Mouse (Mus musculus) MEL (cell line): ENCODE results near the gene Zfp1. TPM values are rescaled to one million over a fixed set of nuclear protein-coding genes. Genes with fewer than 3 reads are reported as not detected.

Experiments
- DNase-seq: peaks from one replicate; pipeline ENCODE4 v3.0.0; 2011; ENCODE audit warnings: low read depth, low spot score
- H3K27ac ChIP-seq: 2 replicates; pipeline ENCODE4 v1.5.1; 2012; ENCODE audit warnings: low read depth, mild to moderate bottlenecking, control low read depth, low read length, moderate library complexity; ENCODE audit not compliant: control insufficient read depth
- H3K27me3 ChIP-seq, 2 experiments: fragments of 150-350 bp in 1 of 2; sonication (generic) in 1 of 2; 2 replicates each; pipeline ENCODE4 v1.6.1; 2012; ENCODE audit warnings: low read length in 2 of 2, mild to moderate bottlenecking in 2 of 2, improper control_type of control experiment in 1 of 2, moderate library complexity in 1 of 2; ENCODE audit not compliant: insufficient read depth in 2 of 2, control insufficient read depth in 1 of 2
- H3K36me3 ChIP-seq, 2 experiments: 2 replicates each; pipeline ENCODE4 v1.6.1; 2012 to 2014; ENCODE audit warnings: low read length in 2 of 2, improper control_type of control experiment in 1 of 2, inconsistent platforms in 1 of 2, mild to moderate bottlenecking in 1 of 2; ENCODE audit not compliant: insufficient read depth in 2 of 2, control insufficient read depth in 1 of 2
- H3K4me1 ChIP-seq, 2 experiments: fragments of 150-350 bp in 1 of 2; sonication (generic) in 1 of 2; 2 replicates each; pipeline ENCODE4 v1.6.1; 2012; ENCODE audit warnings: low read length in 2 of 2, improper control_type of control experiment in 1 of 2, mild to moderate bottlenecking in 1 of 2; ENCODE audit not compliant: insufficient read depth in 2 of 2, control insufficient read depth in 1 of 2
- H3K4me3 ChIP-seq, 2 experiments: fragments of 150-350 bp in 1 of 2; sonication (generic) in 1 of 2; 2 replicates each; pipeline ENCODE4 v1.5.1; 2012; ENCODE audit warnings: low read depth in 2 of 2, low read length in 2 of 2, mild to moderate bottlenecking in 2 of 2, moderate library complexity in 2 of 2, control low read depth in 1 of 2, improper control_type of control experiment in 1 of 2; ENCODE audit not compliant: control insufficient read depth in 1 of 2, insufficient read depth in 1 of 2
- H3K79me2 ChIP-seq: 2 replicates; pipeline ENCODE4 v1.6.1; 2012; ENCODE audit warnings: mild to moderate bottlenecking, low read length, moderate library complexity; ENCODE audit not compliant: control insufficient read depth, poor library complexity, insufficient read depth
- H3K9ac ChIP-seq: 2 replicates; pipeline ENCODE4 v1.6.1; 2012; ENCODE audit warnings: low read depth, mild to moderate bottlenecking, control low read depth, low read length, moderate library complexity; ENCODE audit not compliant: control insufficient read depth, poor library complexity, severe bottlenecking
- H3K9me3 ChIP-seq: fragments of 150-350 bp; sonication (generic); replicated peaks from 2 replicates; pipeline ENCODE4 v1.6.1; 2012; ENCODE audit warnings: mild to moderate bottlenecking, low read length, improper control_type of control experiment, moderate library complexity; ENCODE audit not compliant: insufficient read depth
- BHLHE40 ChIP-seq: IDR thresholded peaks from 2 replicates; pipeline ENCODE4 v1.6.1; 2012; ENCODE audit warnings: low read depth, mild to moderate bottlenecking, inconsistent platforms, low read length, improper control_type of control experiment, borderline replicate concordance
- CHD1 ChIP-seq: IDR thresholded peaks from 2 replicates; pipeline ENCODE4 v1.6.1; 2012; ENCODE audit warnings: low read depth, mild to moderate bottlenecking, inconsistent platforms, low read length, improper control_type of control experiment
- ELF1 ChIP-seq: IDR thresholded peaks from 2 replicates; pipeline ENCODE4 v1.6.1; 2014; ENCODE audit warnings: low read depth, mild to moderate bottlenecking, inconsistent platforms, low read length, improper control_type of control experiment, moderate library complexity
- EP300 ChIP-seq, 2 experiments: IDR thresholded peaks; 2 replicates each; pipeline ENCODE4 v1.6.1; 2011; ENCODE audit warnings: improper control_type of control experiment in 2 of 2, low read length in 2 of 2, low read depth in 1 of 2, mild to moderate bottlenecking in 1 of 2
- ETS1 ChIP-seq: IDR thresholded peaks from 2 replicates; pipeline ENCODE4 v1.6.1; 2012; ENCODE audit warnings: low read depth, mild to moderate bottlenecking, inconsistent platforms, low read length, improper control_type of control experiment, moderate library complexity
- GABPA ChIP-seq: IDR thresholded peaks from 2 replicates; pipeline ENCODE4 v1.6.1; 2012; ENCODE audit warnings: low read depth, mild to moderate bottlenecking, inconsistent platforms, low read length, improper control_type of control experiment, moderate library complexity
- GATA1 ChIP-seq: IDR thresholded peaks from 2 replicates; pipeline ENCODE4 v1.6.1; 2011; ENCODE audit warnings: low read depth, low read length, improper control_type of control experiment
- JUND ChIP-seq: IDR thresholded peaks from 2 replicates; pipeline ENCODE4 v1.6.1; 2011; ENCODE audit warnings: low read depth, mild to moderate bottlenecking, improper control_type of control experiment, low read length
- KAT2A ChIP-seq: conservative IDR thresholded peaks from 2 replicates; pipeline ENCODE4 v1.6.1; 2012; ENCODE audit warnings: low read depth, low read length, improper control_type of control experiment, inconsistent platforms
- MAX ChIP-seq: IDR thresholded peaks from 2 replicates; pipeline ENCODE4 v1.6.1; 2011; ENCODE audit warnings: low read length, improper control_type of control experiment
- MAZ ChIP-seq: IDR thresholded peaks from 2 replicates; pipeline ENCODE4 v1.6.1; 2012; ENCODE audit warnings: low read depth, mild to moderate bottlenecking, inconsistent platforms, low read length, improper control_type of control experiment
- MYC ChIP-seq: IDR thresholded peaks from 2 replicates; pipeline ENCODE4 v1.6.1; 2011; ENCODE audit warnings: low read depth, mild to moderate bottlenecking, low read length, improper control_type of control experiment, moderate library complexity
- NRF1 ChIP-seq: IDR thresholded peaks from 2 replicates; pipeline ENCODE4 v1.6.1; 2014; ENCODE audit warnings: low read depth, mild to moderate bottlenecking, inconsistent platforms, low read length, improper control_type of control experiment, moderate library complexity; ENCODE audit not compliant: poor library complexity, insufficient read depth, severe bottlenecking
- POLR2A ChIP-seq, 2 experiments: IDR thresholded peaks; 2 replicates each; pipeline ENCODE4 v1.6.1; 2011 to 2012; ENCODE audit warnings: low read length in 2 of 2, mild to moderate bottlenecking in 2 of 2, control low read depth in 1 of 2, improper control_type of control experiment in 1 of 2, low read depth in 1 of 2, moderate library complexity in 1 of 2; ENCODE audit not compliant: control insufficient read depth in 1 of 2, insufficient read depth in 1 of 2, poor library complexity in 1 of 2
- POLR2AphosphoS5 ChIP-seq: IDR thresholded peaks from 2 replicates; pipeline ENCODE4 v1.6.1; 2012; ENCODE audit warnings: low read depth, borderline replicate concordance, mild to moderate bottlenecking, inconsistent platforms, low read length, moderate library complexity, mixed read lengths
- RAD21 ChIP-seq: IDR thresholded peaks from 2 replicates; pipeline ENCODE4 v1.6.1; 2011; ENCODE audit warnings: mild to moderate bottlenecking, low read depth, low read length, improper control_type of control experiment
- RCOR1 ChIP-seq: IDR thresholded peaks from 2 replicates; pipeline ENCODE4 v1.6.1; 2012; ENCODE audit warnings: low read depth, mild to moderate bottlenecking, inconsistent platforms, low read length, improper control_type of control experiment
- TAL1 ChIP-seq: IDR thresholded peaks from 2 replicates; pipeline ENCODE4 v1.6.1; 2012; ENCODE audit warnings: mild to moderate bottlenecking, inconsistent platforms, low read length, moderate library complexity, mixed read lengths
- TBP ChIP-seq: IDR thresholded peaks from 2 replicates; pipeline ENCODE4 v1.8.0; 2011; ENCODE audit warnings: low read depth, low read length, improper control_type of control experiment
- TCF12 ChIP-seq: IDR thresholded peaks from 2 replicates; pipeline ENCODE4 v1.6.1; 2014; ENCODE audit warnings: low read depth, mild to moderate bottlenecking, inconsistent platforms, low read length, improper control_type of control experiment, moderate library complexity
- UBTF ChIP-seq: IDR thresholded peaks from 2 replicates; pipeline ENCODE4 v1.6.1; 2012; ENCODE audit warnings: low read depth, mild to moderate bottlenecking, inconsistent platforms, low read length, improper control_type of control experiment, moderate library complexity, borderline replicate concordance; ENCODE audit not compliant: insufficient read depth
- USF2 ChIP-seq, 2 experiments: IDR thresholded peaks; 2 replicates each; pipeline ENCODE4 v1.6.1; 2011 to 2012; ENCODE audit warnings: improper control_type of control experiment in 2 of 2, low read length in 2 of 2, borderline replicate concordance in 1 of 2, inconsistent platforms in 1 of 2, low read depth in 1 of 2, mild to moderate bottlenecking in 1 of 2; ENCODE audit not compliant: insufficient read depth in 1 of 2
- ZC3H11A ChIP-seq: IDR thresholded peaks from 2 replicates; pipeline ENCODE4 v1.6.1; 2012; ENCODE audit warnings: low read depth, mild to moderate bottlenecking, inconsistent platforms, low read length, improper control_type of control experiment
- ZKSCAN1 ChIP-seq: IDR thresholded peaks from 2 replicates; pipeline ENCODE4 v1.6.1; 2012; ENCODE audit warnings: low read depth, mild to moderate bottlenecking, inconsistent platforms, low read length, improper control_type of control experiment, moderate library complexity
- ZMIZ1 ChIP-seq: IDR thresholded peaks from 2 replicates; pipeline ENCODE4 v1.6.1; 2012; ENCODE audit warnings: low read depth, mild to moderate bottlenecking, inconsistent platforms, low read length, improper control_type of control experiment, moderate library complexity
- ZNF384 ChIP-seq: IDR thresholded peaks from 2 replicates; pipeline ENCODE4 v1.6.1; 2012; ENCODE audit warnings: low read depth, mild to moderate bottlenecking, inconsistent platforms, low read length, improper control_type of control experiment
- polyA plus RNA-seq, 2 experiments: library from polyadenylated mRNA; stranded (reverse) in 1 of 2; unstranded in 1 of 2; fragments of >175 nt in 1 of 2; fragments of >200 nt in 1 of 2; gene quantifications; 2 replicates each; pipeline versions ENCODE4 v1.2.1 to v1.2.4; 2012; ENCODE audit warnings: low replicate concordance in 2 of 2, low read depth in 1 of 2; ENCODE audit not compliant: insufficient read length in 2 of 2, insufficient read depth in 1 of 2, missing spikeins in 1 of 2
- total RNA-seq: library from RNA; depleted of rRNA; stranded (reverse); fragments of 300-350 nt; gene quantifications from 2 replicates; pipeline ENCODE4 v1.2.3, GENCODE M21; 2012

The Zfp1 gene
- total and polyA plus RNA-seq, 3 experiments: 12.2 to 12.4 TPM; not detected in 1

DNA sequence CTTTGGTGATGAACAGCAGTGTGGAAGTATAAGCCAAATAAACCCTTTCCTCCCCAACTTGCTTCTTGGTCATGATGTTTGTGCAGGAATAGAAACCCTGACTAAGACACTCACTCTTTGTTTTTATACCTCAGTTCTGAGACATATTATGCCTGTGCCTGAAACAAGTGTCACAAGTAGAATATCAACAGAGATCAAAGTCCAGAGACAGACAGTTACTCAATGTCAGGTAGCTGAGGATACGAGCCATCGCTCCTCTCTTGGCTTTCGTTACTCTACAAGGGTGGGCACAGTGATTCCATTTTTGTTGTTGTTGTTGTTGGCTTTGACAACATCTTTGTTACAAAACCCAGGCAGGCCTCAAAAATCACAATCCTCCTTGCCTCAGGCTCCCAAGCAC, 10.2 kb upstream of the Zfp1 start:
- Histone ChIP-seq H3K36me3 (no peaks in the 10 kb centered on the region), H3K27ac (no peak overlapping the region), H3K9me3 (no peaks in the 10 kb centered on the region), H3K79me2 (no peaks in the 10 kb centered on the region), H3K4me1 (peaks cover 0 to 4% of the 10 kb centered on the region in 2 experiments; a peak in 2 of 4 replicates), H3K9ac (no peak overlapping the region), H3K27me3 (no peaks in the 10 kb centered on the region), H3K4me3 (no peak overlapping the region)
- TF ChIP-seq CHD1 (no peak), NRF1 (no peak), TAL1 (no peak), BHLHE40 (no peak), MYC (no peak), ELF1 (no peak), ZMIZ1 (no peak)
- DNase-seq: no peak

DNA sequence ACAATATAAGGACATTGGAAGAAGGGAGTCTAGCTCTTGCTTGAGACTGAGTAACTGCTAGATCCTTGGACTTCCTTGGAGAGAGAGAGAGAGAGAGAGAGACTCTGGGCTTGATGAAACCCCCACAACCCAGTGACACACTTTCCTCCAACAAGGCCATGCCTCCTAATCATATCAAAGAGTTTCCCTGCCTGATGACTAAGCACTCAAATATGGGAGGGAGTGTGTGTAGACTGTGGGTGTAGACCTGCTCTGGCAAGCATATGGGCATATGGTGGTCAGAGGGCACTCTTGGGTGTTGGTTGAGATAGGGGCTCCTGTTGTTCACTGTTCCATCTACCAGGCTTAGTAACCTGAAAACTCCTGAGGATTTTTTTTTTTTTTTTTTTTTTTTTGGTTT, 5.1 kb upstream of the Zfp1 start:
- Histone ChIP-seq H3K27me3 (no peaks in the 10 kb centered on the region), H3K9ac (no peak overlapping the region), H3K4me3 (no peak overlapping the region), H3K27ac (no peak overlapping the region), H3K4me1 (peaks cover 2 to 19% of the 10 kb centered on the region in 2 experiments; a peak in 2 of 4 replicates), H3K36me3 (peaks cover 0 to 3% of the 10 kb centered on the region in 2 experiments; a peak in 2 of 4 replicates), H3K79me2 (no peaks in the 10 kb centered on the region; the same call in 1 of the 2 replicates), H3K9me3 (no peaks in the 10 kb centered on the region)
- DNase-seq: peak; percentile 66
- TF ChIP-seq POLR2A (IDR thresholded peaks at IDR 0.05; ENCODE audit: control insufficient read depth in 1 of 2, insufficient read depth in 1 of 2, low read depth in 1 of 2, low read length in 2 of 2, poor library complexity in 1 of 2) (no peak), EP300 (IDR thresholded peaks at IDR 0.05; ENCODE audit: low read depth in 1 of 2, low read length in 2 of 2) (peak in 1 of 2 experiments; percentile 15; a peak in 1 of 4 replicates), RCOR1 (no peak), ZC3H11A (no peak), USF2 (IDR thresholded peaks at IDR 0.05; ENCODE audit: borderline replicate concordance in 1 of 2, insufficient read depth in 1 of 2, low read depth in 1 of 2, low read length in 2 of 2) (no peak), JUND (no peak), ETS1 (peak; percentile 38; the same call in 1 of the 2 replicates), RAD21 (no peak), NRF1 (no peak), UBTF (no peak), MAX (0 out of 2 replicates have a peak, but pooled peaks have one; percentile 29), TAL1 (no peak), CHD1 (no peak), ZNF384 (peak; percentile 18; the same call in 1 of the 2 replicates), TBP (no peak), ZKSCAN1 (no peak), MAZ (no peak), KAT2A (no peak), GATA1 (no peak), TCF12 (no peak), GABPA (no peak), POLR2AphosphoS5 (no peak), ZMIZ1 (no peak)
